Mouse (Mus musculus) ES-Bruce4 (cell line): Measurements from ENCODE around the gene Banp.

Experiments used
- CTCF ChIP-seq: IDR thresholded peaks from one replicate; pipeline ENCODE4 v1.8.1; 2011; ENCODE audit warnings: low read depth, low read length
- EP300 ChIP-seq: IDR thresholded peaks from 2 replicates; pipeline ENCODE4 v1.6.1; 2011; ENCODE audit warnings: low read depth, low read length; ENCODE audit not compliant: insufficient read depth
- POLR2A ChIP-seq: IDR thresholded peaks from one replicate; pipeline ENCODE4 v1.8.1; 2011; ENCODE audit warnings: low read length; ENCODE audit not compliant: insufficient read depth

DNA sequence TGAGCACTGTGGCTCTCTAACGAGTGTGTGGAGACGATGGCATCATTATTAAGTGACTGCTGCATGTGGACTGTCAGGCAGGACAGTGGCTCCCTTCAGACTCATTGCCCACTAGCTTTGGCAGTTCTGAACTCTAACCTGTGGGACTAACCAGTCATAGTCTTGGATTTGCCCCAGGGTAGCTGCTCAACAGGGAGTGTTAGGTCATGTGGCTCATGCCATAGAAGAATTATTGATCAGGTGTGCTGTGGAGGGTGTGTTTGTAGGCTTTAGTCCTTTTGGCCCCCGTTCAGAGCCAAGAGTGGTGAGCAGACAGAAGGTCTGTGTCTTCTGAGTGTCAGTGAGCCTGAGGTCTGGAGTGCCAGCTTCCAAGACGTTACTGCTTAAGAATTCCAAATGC lies 43.4 kb downstream of the Banp start:
- TF ChIP-seq POLR2A (no peak), CTCF (no peak), EP300 (no peak)
